Mouse (Mus musculus) layer of hippocampus, postnatal 14 days (tissue): ENCODE measurements around the gene Cep164. TPM values are rescaled to one million over a fixed set of nuclear protein-coding genes. Genes with fewer than 3 reads are reported as not detected.
A peak's percentile ranks its signal among the peaks of the same experiment; 100 is the strongest.
"Not testable (repeated sequence)": the region's sequence is repeated elsewhere in the genome, so short reads cannot be mapped to it uniquely, and the experiment has no call there.

Experiments
- DNase-seq, 2 experiments: peaks; one replicate each; pipeline ENCODE4 v3.0.0; 2021 to 2022; ENCODE audit warnings: low spot score in 2 of 2, mixed read lengths in 1 of 2
- total RNA-seq, 2 experiments: library from RNA; stranded (reverse); gene quantifications; 2 replicates each; pipeline ENCODE4 v1.2.3; 2021

Gene Cep164
- total RNA-seq, 2 experiments from 2014 or later, result 15.5 to 15.8 TPM

DNA sequence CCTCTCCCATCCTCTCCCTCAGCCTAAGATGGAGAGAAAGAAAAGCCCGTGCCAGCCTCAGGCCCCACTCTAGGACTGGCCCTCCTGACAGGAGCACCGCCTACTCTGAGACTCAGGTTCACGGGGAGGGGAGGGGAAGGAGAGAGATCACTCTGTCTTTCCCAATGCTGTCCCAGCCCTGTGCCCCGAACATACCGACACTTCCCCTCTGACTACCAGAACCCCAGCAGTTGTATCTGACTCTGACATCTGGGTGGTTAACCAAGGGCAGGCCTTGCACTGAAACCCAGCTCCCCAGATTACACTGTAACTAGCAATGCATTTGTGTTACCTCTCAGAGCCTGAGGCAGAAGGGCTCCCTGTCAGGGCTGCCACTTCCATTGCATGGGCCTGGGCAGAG, 40.1 kb downstream of the Cep164 start:
- DNase-seq, result no peak

- no peak for DNase-seq
Measured at GRCm38 (mm10) chr9:45787547-45787946, 40.9 kb downstream of the Cep164 start.

- no peak for DNase-seq
Measured at GRCm38 (mm10) chr9:45787071-45787470, 41.4 kb downstream of the Cep164 start.

- DNase-seq, result no peak
Measured at GRCm38 (mm10) chr9:45783249-45784069, 45.0 kb downstream of the Cep164 start.

- DNase-seq, result no peak
Measured at GRCm38 (mm10) chr9:45779201-45779600, 49.3 kb downstream of the Cep164 start.

GRCm38 (mm10) chr9:45776176-45776575, 52.3 kb downstream of the Cep164 start:
- DNase-seq, result not testable (repeated sequence)

DNA sequence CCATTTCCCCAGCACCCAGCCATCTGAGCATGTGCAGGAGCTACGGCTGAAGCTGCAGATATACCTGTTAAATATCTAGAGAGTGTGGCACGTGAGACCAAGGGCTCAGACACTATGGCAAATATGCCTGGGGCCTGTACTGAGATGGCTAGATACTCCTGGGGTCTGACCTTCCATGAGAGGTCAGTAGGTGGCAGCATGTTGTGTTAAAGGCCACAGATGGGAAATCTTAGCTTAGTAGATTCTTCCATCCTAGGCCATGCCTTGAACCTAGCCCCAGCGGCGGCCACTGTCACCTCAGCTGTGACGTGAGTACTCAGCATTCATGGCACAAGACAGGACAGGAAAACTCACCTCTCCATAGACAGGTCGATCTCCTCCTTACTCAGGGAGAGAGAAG, 54.4 kb downstream of the Cep164 start:
- no peak for DNase-seq

DNA sequence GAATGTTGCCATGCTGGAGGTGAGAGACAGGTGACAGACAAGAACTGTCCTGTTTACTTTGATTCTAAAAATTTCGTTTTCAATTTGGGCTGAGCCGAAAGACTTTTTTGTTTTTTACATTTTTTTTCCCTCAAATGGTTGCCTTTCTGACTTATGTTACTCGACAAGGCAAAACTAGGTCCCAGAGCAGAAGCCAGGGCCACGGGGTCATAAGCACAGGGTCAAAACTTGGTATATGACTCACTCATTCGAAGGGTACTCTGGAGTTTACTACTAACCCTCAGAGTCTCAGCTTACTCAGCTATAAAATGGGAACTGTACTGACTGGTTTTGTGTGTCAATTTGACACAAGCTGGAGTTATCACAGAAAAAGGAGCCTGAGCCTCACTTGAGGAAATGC, 58.9 kb downstream of the Cep164 start:
- DNase-seq, result no peak

- no peak for DNase-seq
Measured at GRCm38 (mm10) chr9:45768421-45768820, 60.1 kb downstream of the Cep164 start.

- no peak for DNase-seq
Measured at GRCm38 (mm10) chr9:45767155-45767554, 61.3 kb downstream of the Cep164 start.

GRCm38 (mm10) chr9:45766195-45766594, 62.3 kb downstream of the Cep164 start:
- DNase-seq, result no peak

DNA sequence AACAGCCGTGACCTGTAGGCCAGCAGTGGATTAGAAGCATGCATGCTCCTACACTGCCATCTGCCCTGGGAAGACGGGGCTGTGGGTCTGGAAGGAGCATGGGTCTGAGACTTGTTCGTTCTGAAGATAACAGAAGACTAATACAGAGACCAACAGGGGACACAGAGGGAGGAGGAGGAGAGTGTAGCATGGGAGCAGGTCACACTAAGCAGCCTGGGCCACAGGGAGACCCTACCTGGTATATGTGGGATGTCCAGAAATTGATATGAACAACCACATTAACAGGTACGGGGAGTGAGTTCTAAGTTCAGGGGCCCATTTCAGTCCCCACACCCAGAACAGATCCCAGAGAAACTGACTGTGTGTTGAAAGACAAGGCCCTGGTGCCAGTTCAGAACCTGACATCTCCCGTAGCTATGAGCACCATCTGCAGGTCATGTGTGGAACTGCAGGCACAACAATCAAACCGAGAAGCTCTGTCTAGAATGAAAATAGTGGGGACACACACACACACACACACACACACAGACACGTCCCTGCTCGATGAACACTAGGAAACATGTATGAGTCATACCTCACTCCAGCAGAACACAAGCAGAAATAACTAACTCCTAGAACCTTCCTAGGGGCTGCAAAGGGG, 73.9 kb downstream of the Cep164 start:
- peak; percentile 87 to 89 for DNase-seq

GRCm38 (mm10) chr9:45749917-45750316, 78.6 kb downstream of the Cep164 start:
- DNase-seq, result no peak

DNA sequence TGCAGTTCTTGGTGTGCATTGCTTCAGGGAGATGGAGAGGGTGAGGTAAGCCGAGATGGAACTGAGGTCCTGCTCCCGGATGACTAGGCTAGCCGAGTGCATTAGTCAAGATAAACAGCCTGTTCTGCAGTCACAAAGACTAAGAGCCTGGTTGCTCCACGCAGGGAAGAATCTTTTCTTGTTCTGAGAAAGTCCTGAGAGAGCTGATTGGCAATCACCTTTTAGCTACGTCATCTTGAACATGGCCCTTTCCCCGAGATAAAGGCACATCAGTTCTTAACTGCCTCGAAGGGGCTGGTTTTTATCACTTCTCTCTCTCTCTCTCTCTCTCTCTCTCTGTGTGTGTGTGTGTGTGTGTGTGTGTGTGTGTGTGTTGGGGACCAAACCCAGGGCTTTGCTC, 83.0 kb downstream of the Cep164 start:
- DNase-seq, result no peak

GRCm38 (mm10) chr9:45740584-45740980, 87.9 kb downstream of the Cep164 start:
- DNase-seq, result no peak

DNA sequence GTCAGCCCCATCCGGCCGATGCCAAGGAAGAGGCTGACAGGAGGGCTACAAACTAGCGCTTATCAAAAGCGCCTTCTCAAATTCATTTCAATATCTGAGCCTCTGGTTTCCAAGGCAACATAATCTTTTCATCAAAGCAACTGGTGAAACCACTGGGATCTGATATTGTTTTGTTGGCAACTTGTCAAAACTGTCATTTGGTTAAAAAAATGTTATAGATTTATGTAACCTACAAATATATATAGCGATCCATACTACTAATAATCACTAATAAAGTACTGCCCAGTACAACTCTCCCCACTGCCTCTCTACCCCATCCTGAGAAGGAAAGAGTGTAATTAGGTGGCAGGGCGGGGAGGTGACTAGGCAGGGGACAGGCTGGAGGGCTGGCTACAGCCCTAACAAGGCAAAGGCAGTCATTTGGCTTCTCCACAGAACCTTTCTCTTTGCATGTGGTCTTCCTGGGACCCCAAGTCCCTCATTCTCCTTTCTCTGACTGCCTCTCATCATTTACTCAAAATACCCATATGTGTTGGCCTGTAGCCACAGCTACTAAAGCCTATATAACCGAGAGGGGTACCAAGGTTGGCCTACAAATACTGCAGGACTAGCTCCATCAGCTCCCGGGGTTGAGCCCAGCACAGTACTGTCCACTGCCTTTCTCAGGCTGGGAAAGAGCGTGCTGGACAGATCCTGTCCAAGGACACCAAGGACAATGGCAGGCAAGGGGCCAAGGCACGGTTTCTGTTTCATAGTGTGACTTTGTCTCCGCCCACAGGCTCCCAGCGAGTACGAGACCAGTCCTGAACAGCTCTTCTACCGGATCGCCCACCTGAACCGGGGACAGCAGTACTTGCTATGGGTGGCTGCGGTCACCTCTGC, 88.5 kb downstream of the Cep164 start:
- DNase-seq, result peak; percentile 42 to 48

GRCm38 (mm10) chr9:45739001-45739701, 89.3 kb downstream of the Cep164 start:
- DNase-seq, result peak; percentile 40 to 52

DNA sequence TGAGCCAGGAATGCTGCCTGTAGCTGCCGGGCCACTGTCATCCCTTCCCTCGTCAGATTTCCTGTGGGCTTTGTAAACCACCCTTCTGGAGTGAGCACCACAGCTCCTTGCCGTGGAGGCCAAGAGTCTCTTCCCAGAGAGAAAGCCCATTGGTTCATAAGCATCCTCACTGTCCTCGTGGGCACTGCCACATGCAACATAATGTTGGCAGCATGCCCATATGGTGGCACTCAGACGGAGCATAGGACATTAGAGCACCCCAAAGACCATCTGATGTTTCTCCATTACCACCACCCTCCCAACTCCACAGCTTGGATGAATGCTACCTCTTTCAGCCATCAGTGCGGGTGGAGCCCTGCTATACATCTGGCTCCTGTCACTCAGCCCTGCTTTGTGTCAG, 95.2 kb downstream of the Cep164 start:
- DNase-seq, result no peak

GRCm38 (mm10) chr9:45731851-45732250, 96.6 kb downstream of the Cep164 start:
- DNase-seq, result no peak

DNA sequence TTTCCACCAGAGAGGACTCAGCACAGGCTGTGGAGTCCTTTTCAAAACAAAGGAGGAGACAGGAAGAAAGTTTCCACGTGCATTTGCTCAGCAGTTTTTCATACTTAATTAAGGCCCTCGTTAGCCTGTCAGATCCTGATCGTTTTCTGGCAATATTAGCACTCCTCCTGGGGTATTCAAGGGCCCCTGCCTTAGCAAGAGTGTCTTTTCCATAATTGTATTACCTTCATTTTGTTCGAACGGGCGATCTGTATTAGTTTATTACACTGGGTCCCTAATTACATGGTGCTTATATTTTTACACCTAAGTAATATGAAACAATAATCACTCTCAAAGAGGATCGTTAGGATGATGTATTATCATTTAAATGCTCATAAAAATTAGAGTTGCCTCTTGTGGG, 108.5 kb downstream of the Cep164 start:
- no peak for DNase-seq
